Mouse (Mus musculus): ENCODE measurements around the gene Hnrnpa3.
"Not testable (repeated sequence)": the region's sequence is repeated elsewhere in the genome, so short reads cannot be mapped to it uniquely, and the experiment has no call there.

Hnrnpa3 gene

GRCm38 (mm10) chr2:75658727-75659628 lies at the start of gene Hnrnpa3:
Gene Hnrnpa3 (plus strand): TSS chr2:75659261.
- peak; percentile 99 for DNase-seq (ENCODE audit: low spot score)

GRCm38 (mm10) chr2:75609971-75610370 lies 49.1 kb upstream of the Hnrnpa3 start:
- no peak for DNase-seq (ENCODE audit: low spot score)

GRCm38 (mm10) chr2:75610602-75611001 lies 48.5 kb upstream of the Hnrnpa3 start:
- DNase-seq (ENCODE audit: low spot score) = not testable (repeated sequence)

GRCm38 (mm10) chr2:75611041-75611805 lies 47.8 kb upstream of the Hnrnpa3 start:
- no peak for DNase-seq (ENCODE audit: low spot score)

GRCm38 (mm10) chr2:75612006-75612405 lies 47.1 kb upstream of the Hnrnpa3 start:
- no peak for DNase-seq (ENCODE audit: low spot score)

GRCm38 (mm10) chr2:75612981-75613567 lies 46.0 kb upstream of the Hnrnpa3 start:
- DNase-seq (ENCODE audit: low spot score) = peak; percentile 38

GRCm38 (mm10) chr2:75614577-75614976 lies 44.5 kb upstream of the Hnrnpa3 start:
- no peak for DNase-seq (ENCODE audit: low spot score)

- DNase-seq (ENCODE audit: low spot score) = no peak
Measured at GRCm38 (mm10) chr2:75616911-75617310, 42.1 kb upstream of the Hnrnpa3 start.

- no peak for DNase-seq (ENCODE audit: low spot score)
Measured at GRCm38 (mm10) chr2:75618712-75619111, 40.3 kb upstream of the Hnrnpa3 start.

- DNase-seq (ENCODE audit: low spot score) = no peak
Measured at GRCm38 (mm10) chr2:75621873-75622654, 37.0 kb upstream of the Hnrnpa3 start.

- no peak for DNase-seq (ENCODE audit: low spot score)
Measured at GRCm38 (mm10) chr2:75625086-75625485, 34.0 kb upstream of the Hnrnpa3 start.

GRCm38 (mm10) chr2:75626597-75627440 lies 32.2 kb upstream of the Hnrnpa3 start:
- no peak for DNase-seq (ENCODE audit: low spot score)

GRCm38 (mm10) chr2:75628487-75628886 lies 30.6 kb upstream of the Hnrnpa3 start:
- DNase-seq (ENCODE audit: low spot score) = no peak

- no peak for DNase-seq (ENCODE audit: low spot score)
Measured at GRCm38 (mm10) chr2:75631421-75631820, 27.6 kb upstream of the Hnrnpa3 start.

GRCm38 (mm10) chr2:75632043-75632442 lies 27.0 kb upstream of the Hnrnpa3 start:
- DNase-seq (ENCODE audit: low spot score) = no peak

GRCm38 (mm10) chr2:75632721-75633181 lies 26.3 kb upstream of the Hnrnpa3 start:
- no peak for DNase-seq (ENCODE audit: low spot score)

GRCm38 (mm10) chr2:75633381-75633780 lies 25.7 kb upstream of the Hnrnpa3 start:
- DNase-seq (ENCODE audit: low spot score) = peak; percentile 71

- peak; percentile 78 for DNase-seq (ENCODE audit: low spot score)
Measured at GRCm38 (mm10) chr2:75633784-75634183, 25.3 kb upstream of the Hnrnpa3 start.

- DNase-seq (ENCODE audit: low spot score) = not testable (repeated sequence)
Measured at GRCm38 (mm10) chr2:75634431-75634830, 24.6 kb upstream of the Hnrnpa3 start.

- DNase-seq (ENCODE audit: low spot score) = no peak
Measured at GRCm38 (mm10) chr2:75636261-75637054, 22.6 kb upstream of the Hnrnpa3 start.

Data from yolk sac, embryonic 10.5 days (tissue).